Mouse (Mus musculus): ENCODE results near the gene Trank1.
A peak's percentile ranks its signal among the peaks of the same experiment; 100 is the strongest.

Gene Trank1

GRCm38 (mm10) chr9:111381056-111382025 lies 69.8 kb downstream of the Trank1 start:
- DNase-seq (ENCODE audit: low spot score) = no peak

GRCm38 (mm10) chr9:111382469-111382868 lies 70.9 kb downstream of the Trank1 start:
- no peak for DNase-seq (ENCODE audit: low spot score)

DNA sequence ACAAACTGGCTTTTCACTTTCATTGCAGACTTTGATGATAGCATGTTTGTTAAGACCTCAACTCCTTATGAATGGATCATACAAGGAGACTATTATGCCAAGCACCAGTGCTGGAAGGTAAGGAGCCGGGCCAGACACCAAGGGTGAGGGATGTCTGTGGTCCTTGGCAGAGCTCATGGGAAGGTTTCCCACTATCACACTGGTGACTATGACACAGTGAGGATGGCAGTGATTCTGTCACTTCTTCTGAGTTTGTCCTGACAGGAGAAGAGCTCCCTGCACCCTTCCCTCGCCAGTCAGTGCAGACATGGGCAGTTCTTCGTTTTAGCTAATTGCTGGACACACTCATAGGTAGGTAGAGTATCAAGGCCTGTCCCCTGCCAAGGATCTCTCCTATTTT lies 71.5 kb downstream of the Trank1 start:
- DNase-seq (ENCODE audit: low spot score) = no peak

DNA sequence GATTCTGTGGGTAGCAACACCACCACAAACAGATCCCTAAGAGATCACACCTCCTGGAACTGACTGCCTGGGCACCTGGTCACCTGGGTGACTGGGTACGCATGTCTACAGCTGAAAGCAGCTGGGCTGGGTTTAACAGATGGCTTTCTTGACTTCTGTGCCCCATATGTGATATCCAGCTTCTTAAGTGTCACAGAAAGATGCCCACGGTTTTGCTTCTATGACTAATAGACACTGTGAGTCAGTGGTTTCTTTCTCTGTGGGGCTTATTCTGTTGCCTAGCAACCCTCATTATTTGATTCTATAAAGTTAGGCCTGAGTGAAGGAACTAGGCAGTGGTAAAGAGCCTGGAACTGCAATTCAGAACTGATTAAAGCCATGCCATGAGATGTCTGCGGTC lies 72.2 kb downstream of the Trank1 start:
- DNase-seq (ENCODE audit: low spot score) = peak; percentile 4

- DNase-seq (ENCODE audit: low spot score) = no peak
Measured at GRCm38 (mm10) chr9:111385526-111386491, 74.3 kb downstream of the Trank1 start.

GRCm38 (mm10) chr9:111386569-111386968 lies 75.0 kb downstream of the Trank1 start:
- DNase-seq (ENCODE audit: low spot score) = no peak

DNA sequence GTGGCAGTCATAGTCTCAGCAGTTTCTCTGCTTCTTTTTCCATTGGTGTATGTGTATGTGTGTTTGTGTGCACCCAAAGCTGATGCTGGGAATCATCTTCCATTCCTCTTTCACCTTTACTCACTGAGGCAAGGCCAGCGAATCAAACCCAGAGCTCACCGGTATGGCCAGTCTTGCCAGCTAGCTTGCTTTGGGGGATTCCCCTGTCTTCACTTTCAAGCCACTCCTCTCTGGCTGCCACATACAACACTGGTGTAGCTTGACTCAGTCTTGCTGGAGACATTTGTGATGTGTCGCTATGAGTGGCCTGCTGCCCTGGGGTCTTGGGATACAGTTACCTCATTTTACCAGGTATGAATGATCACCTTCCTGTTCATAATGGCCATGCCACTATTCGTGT lies 76.0 kb downstream of the Trank1 start:
- DNase-seq (ENCODE audit: low spot score) = no peak

- no peak for DNase-seq (ENCODE audit: low spot score)
Measured at GRCm38 (mm10) chr9:111390016-111390415, 78.5 kb downstream of the Trank1 start.

- no peak for DNase-seq (ENCODE audit: low spot score)
Measured at GRCm38 (mm10) chr9:111391036-111391435, 79.5 kb downstream of the Trank1 start.

- DNase-seq (ENCODE audit: low spot score) = no peak
Measured at GRCm38 (mm10) chr9:111391926-111392442, 80.4 kb downstream of the Trank1 start.

- no peak for DNase-seq (ENCODE audit: low spot score)
Measured at GRCm38 (mm10) chr9:111395265-111395664, 83.7 kb downstream of the Trank1 start.

DNA sequence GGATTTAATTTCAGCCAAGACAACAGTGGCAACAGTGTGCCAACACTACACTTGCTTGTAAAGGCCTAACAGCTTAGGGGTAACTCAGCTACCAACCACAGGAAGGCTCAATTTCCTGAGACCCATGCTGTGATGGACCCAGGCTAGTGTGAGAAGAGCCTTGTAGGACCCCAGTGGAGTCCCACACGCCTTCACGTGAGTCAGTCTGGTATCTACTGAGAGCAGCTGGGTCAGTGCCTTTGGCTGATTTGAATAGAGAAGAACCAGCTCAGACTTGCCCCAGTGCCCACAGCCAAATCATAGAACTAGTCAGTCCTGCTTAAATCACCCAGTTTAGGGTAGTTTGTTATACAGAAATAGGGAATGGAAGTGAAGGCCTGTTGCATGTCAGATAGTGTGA lies 86.5 kb downstream of the Trank1 start:
- no peak for DNase-seq (ENCODE audit: low spot score)

- no peak for DNase-seq (ENCODE audit: low spot score)
Measured at GRCm38 (mm10) chr9:111400089-111400488, 88.5 kb downstream of the Trank1 start.

- DNase-seq (ENCODE audit: low spot score) = no peak
Measured at GRCm38 (mm10) chr9:111403159-111403558, 91.6 kb downstream of the Trank1 start.

GRCm38 (mm10) chr9:111404346-111405079 lies 93.0 kb downstream of the Trank1 start:
- no peak for DNase-seq (ENCODE audit: low spot score)

- DNase-seq (ENCODE audit: low spot score) = no peak
Measured at GRCm38 (mm10) chr9:111405080-111405428, 93.5 kb downstream of the Trank1 start.

DNA sequence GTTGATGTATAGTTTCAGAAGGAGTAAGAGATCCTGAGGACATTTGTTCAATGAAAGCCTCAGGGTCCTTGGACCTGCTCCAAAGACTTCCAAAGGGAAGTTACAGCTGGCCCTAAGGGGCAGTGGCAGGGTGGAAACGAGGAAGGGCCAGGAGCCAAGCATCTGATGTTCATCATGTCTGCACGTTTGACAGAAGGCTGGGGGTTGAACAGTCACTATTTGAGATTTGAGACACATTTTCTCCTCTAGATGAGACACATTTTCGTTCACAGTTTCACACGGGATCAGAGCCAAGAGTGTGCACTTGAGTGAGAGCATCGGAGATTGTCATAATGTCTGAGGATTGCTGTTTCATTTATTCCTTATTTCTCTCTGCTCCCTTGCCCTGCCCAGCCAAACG lies 96.5 kb downstream of the Trank1 start:
- DNase-seq (ENCODE audit: low spot score) = no peak

GRCm38 (mm10) chr9:111408427-111408826 lies 96.9 kb downstream of the Trank1 start:
- no peak for DNase-seq (ENCODE audit: low spot score)

GRCm38 (mm10) chr9:111412471-111413160 lies 101.1 kb downstream of the Trank1 start:
- peak; percentile 15 for DNase-seq (ENCODE audit: low spot score)

DNA sequence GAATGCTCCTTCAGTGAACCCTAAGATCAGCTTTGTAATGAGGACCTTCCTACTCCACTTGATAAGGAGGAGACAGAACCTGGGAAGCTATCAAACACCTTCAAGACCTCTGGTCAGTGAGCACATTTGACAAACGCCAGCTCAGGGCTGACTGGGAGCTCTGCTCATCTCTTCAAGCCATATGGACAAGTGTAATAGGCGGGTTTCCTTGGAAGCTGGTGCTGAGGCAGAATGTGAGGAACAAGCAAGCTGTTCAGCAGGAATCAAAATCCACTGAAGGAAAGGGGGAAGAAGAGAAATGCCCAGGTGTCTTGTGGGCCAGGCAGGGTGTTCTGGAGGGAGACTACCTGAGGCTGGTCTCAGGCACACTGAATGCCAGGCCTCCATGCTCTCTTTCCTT lies 110.3 kb downstream of the Trank1 start:
- DNase-seq (ENCODE audit: low spot score) = no peak

GRCm38 (mm10) chr9:111422567-111422966 lies 111.0 kb downstream of the Trank1 start:
- no peak for DNase-seq (ENCODE audit: low spot score)
